Mouse (Mus musculus) adrenal gland, postnatal 25 days (tissue): Measurements from ENCODE around the gene Rab28. TPM values are rescaled to one million over a fixed set of nuclear protein-coding genes. Genes with fewer than 3 reads are reported as not detected.
"Not testable (repeated sequence)": the region's sequence is repeated elsewhere in the genome, so short reads cannot be mapped to it uniquely, and the experiment has no call there.

Experiments
- DNase-seq: peaks from one replicate; pipeline ENCODE4 v3.0.0; 2021; ENCODE audit warnings: mixed read lengths
- long read RNA-seq: library from polyadenylated mRNA; stranded (forward); transcript quantifications from one replicate; pipeline ENCODE4 v2.0.0, GENCODE M21; 2021
- total RNA-seq: library from RNA; stranded (reverse); gene quantifications from 2 replicates; pipeline ENCODE4 v1.2.3, GENCODE M21; 2021

The Rab28 gene
- 41.7 and 58.6 TPM in 2 replicates for total RNA-seq
- long read RNA-seq, transcript Rab28-203 (8 exons, 1,697 nt), result minor isoform, 8 of 127 reads
- long read RNA-seq, transcript Rab28-201 (7 exons, 1,635 nt), result major isoform, 107 of 127 reads
- long read RNA-seq, partial matches to known transcripts, result 1 of 127 reads
- long read RNA-seq, other reads (novel, unspliced or antisense), result 11 of 127 reads

- DNase-seq, result peak; percentile 94
Observed at GRCm38 (mm10) chr5:41708051-41708630, at the start of gene Rab28. TSS of gene Rab28 (minus strand) at chr5:41708157.

- no peak for DNase-seq
Observed at GRCm38 (mm10) chr5:41757338-41757737, 49.4 kb upstream of the Rab28 start.

- no peak for DNase-seq
Observed at GRCm38 (mm10) chr5:41756396-41756795, 48.4 kb upstream of the Rab28 start.

GRCm38 (mm10) chr5:41755373-41755960, 47.5 kb upstream of the Rab28 start:
- DNase-seq, result no peak

GRCm38 (mm10) chr5:41754836-41755235, 46.9 kb upstream of the Rab28 start:
- no peak for DNase-seq

GRCm38 (mm10) chr5:41754226-41754775, 46.3 kb upstream of the Rab28 start:
- DNase-seq, result no peak

GRCm38 (mm10) chr5:41752721-41753120, 44.8 kb upstream of the Rab28 start:
- DNase-seq, result no peak

GRCm38 (mm10) chr5:41744898-41745780, 37.2 kb upstream of the Rab28 start:
- DNase-seq, result no peak

- DNase-seq, result no peak
Observed at GRCm38 (mm10) chr5:41744234-41744633, 36.3 kb upstream of the Rab28 start.

GRCm38 (mm10) chr5:41738817-41739216, 30.9 kb upstream of the Rab28 start:
- DNase-seq, result no peak

- DNase-seq, result no peak
Observed at GRCm38 (mm10) chr5:41737039-41737438, 29.1 kb upstream of the Rab28 start.

- DNase-seq, result no peak
Observed at GRCm38 (mm10) chr5:41727017-41727416, 19.1 kb upstream of the Rab28 start.

- DNase-seq, result no peak
Observed at GRCm38 (mm10) chr5:41725573-41725972, 17.6 kb upstream of the Rab28 start.

GRCm38 (mm10) chr5:41707115-41708015, 592 bp downstream of the Rab28 start:
- peak; percentile 70 for DNase-seq

- DNase-seq, result no peak
Observed at GRCm38 (mm10) chr5:41706777-41707114, 1.2 kb downstream of the Rab28 start.

- not testable (repeated sequence) for DNase-seq
Observed at GRCm38 (mm10) chr5:41701085-41701484, 6.9 kb downstream of the Rab28 start.

- DNase-seq, result no peak
Observed at GRCm38 (mm10) chr5:41697958-41698357, 10.0 kb downstream of the Rab28 start.

GRCm38 (mm10) chr5:41685016-41685415, 22.9 kb downstream of the Rab28 start:
- no peak for DNase-seq

GRCm38 (mm10) chr5:41683976-41684375, 24.0 kb downstream of the Rab28 start:
- DNase-seq, result no peak

GRCm38 (mm10) chr5:41666012-41666411, 41.9 kb downstream of the Rab28 start:
- DNase-seq, result no peak

GRCm38 (mm10) chr5:41636793-41637192, 71.2 kb downstream of the Rab28 start:
- no peak for DNase-seq
